Mouse (Mus musculus): Measurements from ENCODE around the gene Olfr275.
"Not testable (repeated sequence)": the region's sequence is repeated elsewhere in the genome, so short reads cannot be mapped to it uniquely, and the experiment has no call there.

The Olfr275 gene

DNA sequence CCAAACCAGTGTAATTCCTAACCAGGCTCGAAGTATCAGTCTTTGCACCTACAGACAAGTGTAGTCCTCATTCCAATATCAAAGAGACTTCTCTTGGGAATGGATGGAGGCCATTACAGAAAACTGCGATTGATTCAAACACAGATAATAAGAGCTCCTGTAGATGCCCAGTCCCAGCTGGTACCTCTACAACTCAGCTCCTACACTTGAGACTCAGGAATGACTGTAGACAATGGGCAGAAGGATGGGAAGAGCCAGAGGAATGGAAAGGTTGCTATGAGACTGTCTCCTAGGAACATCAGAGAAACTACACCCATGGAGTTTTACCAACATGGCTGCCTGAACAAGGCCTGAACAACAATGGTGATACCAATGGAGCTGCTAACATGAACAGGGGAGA, at the start of gene Olfr275:
Olfr275 (plus strand) TSS at position 301 of the 400 bp plus-strand sequence.
- no peak for DNase-seq (ENCODE audit: low read depth)

DNA sequence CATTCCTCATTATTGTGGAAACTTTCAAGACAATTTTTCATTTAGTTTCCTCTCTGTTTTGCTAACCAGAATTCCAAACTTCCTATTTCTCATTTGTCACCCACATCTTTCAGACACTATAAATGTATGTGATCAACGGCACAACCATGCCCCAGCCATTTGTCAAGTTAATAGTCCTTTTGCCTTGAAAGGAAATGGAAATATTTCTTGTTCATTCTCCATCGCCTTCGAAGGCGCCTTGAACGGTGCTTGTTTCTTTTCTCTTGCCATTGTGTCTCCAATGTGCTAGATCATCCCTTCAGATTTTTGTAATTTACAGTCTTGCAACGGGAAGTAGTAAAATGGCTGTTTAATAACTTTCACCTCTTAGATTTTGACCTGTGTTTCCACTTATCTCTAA, 48.8 kb upstream of the Olfr275 start:
- DNase-seq (ENCODE audit: low read depth), result no peak

DNA sequence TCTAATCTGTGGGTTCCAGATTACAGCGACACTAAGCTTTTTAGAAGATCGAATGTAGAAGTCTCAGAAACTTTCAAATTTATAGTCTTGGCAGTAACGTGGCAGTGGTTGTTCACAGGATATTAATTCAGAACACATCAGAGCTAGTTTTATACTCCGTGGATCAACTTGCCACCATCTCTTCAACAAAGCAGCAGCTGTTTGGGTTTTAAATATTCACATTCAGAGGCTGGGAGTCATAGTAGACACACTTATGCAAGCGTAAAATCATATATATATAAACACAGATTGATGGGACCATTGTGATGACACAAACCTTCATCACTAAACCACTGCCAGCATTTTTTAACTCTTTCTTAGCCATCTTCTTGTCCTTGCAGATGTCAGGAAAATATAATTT, 42.2 kb upstream of the Olfr275 start:
- DNase-seq (ENCODE audit: low read depth), result no peak

DNA sequence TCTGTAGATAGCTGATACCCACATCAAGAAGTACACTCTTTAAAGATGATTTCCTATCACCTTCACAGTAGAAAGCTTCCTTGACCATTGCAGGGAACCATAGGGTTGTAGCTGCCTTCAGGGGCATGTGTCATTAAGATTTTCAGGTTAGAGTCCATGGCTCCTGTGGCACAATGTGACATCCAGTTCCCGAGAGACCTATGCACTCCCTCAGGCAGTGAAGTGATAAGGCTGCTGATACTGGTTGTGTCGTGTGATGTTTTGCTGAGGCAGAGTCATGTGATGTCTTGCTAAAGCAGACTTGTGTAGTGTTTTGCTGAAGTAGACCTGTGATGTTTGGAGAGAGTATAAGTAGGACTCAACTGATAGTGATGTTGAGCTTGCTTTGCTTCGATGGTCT, 14.4 kb upstream of the Olfr275 start:
- no peak for DNase-seq (ENCODE audit: low read depth)

DNA sequence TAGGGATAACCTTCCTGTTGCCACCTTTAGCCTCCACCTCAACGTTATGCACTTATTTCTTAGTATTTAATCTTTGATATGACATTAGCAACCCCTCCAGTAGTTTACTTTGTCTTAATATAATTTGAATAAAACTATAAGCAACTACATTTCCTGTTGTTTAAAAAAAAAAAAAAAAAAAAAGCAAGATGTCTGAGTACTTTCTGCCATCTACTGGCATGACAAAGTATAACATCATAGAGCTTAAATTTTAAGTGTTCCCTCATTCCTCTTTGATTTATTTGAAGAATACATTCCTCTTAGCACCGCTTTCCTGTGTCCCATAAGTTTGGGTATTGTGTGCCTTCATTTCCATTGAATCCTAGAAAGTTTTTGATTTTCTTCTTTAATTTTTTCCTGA, 2.5 kb upstream of the Olfr275 start:
- peak; percentile 1 for DNase-seq (ENCODE audit: low read depth)

DNA sequence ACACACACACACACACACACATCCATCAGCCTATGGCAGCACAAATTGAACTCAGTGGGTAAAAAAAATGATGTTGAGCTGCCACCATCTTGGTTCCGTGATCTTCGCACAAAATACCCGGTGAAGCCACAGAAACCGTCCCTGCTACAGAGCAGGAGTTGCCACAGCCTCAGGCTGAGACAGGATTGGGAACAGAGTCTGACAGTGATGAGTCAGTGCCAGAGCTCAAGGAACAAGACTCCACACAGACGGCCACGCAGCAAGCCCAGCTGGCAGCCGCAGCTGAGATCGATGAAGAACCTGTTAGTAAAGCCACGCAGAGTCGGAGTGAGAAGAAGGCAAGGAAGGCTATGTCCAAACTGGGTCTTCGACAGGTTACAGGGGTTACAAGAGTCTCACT, 7.0 kb downstream of the Olfr275 start:
- no peak for DNase-seq (ENCODE audit: low read depth)

DNA sequence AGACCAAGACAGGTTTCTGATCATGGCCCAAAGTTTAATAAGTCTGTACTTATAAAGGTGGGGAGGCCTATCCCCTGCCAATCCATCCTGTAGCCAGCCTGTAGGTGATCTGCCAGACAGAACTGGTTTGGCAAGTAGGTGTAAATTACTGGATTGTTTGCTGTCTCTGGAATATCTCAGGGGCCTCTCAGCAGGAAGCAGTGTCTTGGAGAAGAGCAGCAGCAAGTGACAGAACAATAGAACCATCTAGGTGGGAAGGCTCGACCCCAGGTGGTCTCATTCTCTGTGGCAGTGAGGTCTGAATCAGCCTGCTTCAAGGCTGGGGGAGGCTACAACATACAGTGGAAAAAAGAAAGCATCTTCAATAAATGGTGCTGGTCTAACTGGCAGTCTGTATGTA, 31.0 kb downstream of the Olfr275 start:
- not testable (repeated sequence) for DNase-seq (ENCODE audit: low read depth)

DNA sequence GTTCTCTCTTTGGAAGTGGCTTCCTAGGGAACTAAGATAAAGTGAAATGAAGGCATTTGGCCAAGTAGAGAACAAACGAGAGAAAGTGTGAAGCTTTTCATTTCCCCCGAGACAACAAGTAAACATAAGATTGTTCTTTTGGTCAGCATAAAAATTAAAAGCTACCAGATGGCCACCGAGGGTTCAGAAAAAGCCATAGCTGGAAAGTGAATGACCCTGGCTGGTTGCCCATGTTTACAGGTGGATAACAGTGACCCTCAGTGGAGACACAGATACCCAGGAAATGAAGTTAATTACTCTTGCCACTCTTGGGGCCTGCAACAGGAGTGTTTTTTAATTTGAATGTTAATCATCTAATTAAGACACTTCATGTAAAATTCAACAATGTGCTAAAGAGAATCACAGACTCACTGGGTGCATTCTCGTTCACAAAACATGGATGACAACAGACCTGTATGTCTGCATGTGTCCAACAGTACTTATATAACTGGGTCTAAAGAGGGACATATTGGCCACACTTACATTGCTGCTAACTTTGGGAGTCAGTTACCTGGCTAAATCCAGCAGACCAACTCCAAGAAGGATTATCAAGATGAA, 34.7 kb downstream of the Olfr275 start:
- DNase-seq (ENCODE audit: low read depth), result no peak

DNA sequence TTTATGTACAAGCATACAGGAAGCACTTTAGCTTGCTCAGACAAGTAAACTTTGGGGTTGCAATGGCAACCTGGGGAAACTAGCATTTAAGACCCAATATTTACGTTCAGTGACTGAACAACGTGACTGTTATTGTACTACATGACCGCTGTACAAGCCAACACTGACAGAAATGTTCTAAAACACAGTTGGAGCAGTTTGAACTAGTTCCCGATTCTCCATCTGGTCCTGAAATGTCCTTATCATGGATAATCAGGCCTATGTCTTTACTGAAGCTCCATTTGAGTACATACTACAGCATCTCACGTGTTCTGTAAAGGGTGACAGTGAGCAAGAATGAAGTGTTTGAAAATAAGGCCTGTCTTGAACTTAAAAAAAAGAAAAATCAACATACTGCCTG, 35.3 kb downstream of the Olfr275 start:
- no peak for DNase-seq (ENCODE audit: low read depth)

DNA sequence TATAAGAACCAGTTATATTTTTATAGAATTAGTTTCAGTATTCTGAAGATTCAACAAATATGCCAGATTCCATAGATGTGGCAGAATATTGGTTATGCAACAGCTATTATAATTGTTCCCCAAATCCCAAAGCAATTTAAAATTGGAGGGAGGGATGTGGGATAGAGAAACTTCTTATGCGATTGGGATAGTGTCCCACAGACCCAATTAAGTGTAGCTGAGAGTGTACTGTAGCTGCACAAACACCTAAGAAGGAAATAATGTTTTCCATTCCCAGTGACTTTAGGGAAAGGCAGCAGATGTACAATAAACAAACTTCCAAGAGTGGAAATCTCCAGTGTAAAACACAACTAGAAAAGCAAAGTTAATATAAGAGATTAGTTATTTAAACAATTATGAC, 44.7 kb downstream of the Olfr275 start, which contains the start of gene Olfr273:
Olfr273 (minus strand) TSS at position 101 of the 400 bp plus-strand sequence.
- no peak for DNase-seq (ENCODE audit: low read depth)

DNA sequence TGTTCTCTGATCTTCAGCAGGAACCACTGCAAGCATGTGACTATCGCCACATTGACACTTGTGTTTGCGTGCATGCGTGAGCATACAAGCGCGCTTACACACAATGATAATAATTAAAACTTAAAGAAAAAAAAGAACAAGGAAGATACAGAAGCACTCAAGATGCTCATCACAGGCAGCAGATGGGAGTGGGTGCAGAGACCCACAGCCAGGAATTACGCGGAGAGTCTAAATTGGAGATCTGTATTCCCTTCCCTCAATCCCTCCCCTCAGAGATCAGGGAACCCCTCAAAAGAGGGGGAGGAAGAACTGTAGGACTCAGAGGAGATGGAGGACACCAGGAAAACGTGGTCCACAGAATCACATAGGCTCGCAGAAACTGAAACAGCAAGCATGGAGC, 49.8 kb downstream of the Olfr275 start:
- no peak for DNase-seq (ENCODE audit: low read depth)

Data from induced T-regulatory cell, adult 2 months (primary cell).